Mouse (Mus musculus) induced T-regulatory cell, adult 2 months (primary cell): ENCODE measurements at regions not wholly inside any gene's neighbourhood (a gene's known extent, or its start where the extent isn't known, plus 50 kb on each side); places are given as distances from the start of the nearest gene placed in this dataset.

Experiments used
- DNase-seq: peaks from one replicate; pipeline ENCODE4 v3.0.0-alpha.2; 2012; ENCODE audit warnings: low read depth

- no peak for DNase-seq
Observed at GRCm38 (mm10) chr2:92709668-92710067, 110.2 kb downstream of the Chst1 start.

- no peak for DNase-seq
Observed at GRCm38 (mm10) chr2:92711122-92711777, 111.7 kb downstream of the Chst1 start.

- no peak for DNase-seq
Observed at GRCm38 (mm10) chr2:92712266-92713144, 113.0 kb downstream of the Chst1 start.

GRCm38 (mm10) chr2:92717706-92718105 is 118.2 kb downstream of the Chst1 start:
- no peak for DNase-seq

GRCm38 (mm10) chr2:92721951-92722350 is 122.4 kb downstream of the Chst1 start:
- DNase-seq = no peak

- no peak for DNase-seq
Observed at GRCm38 (mm10) chr2:92723618-92724263, 124.2 kb downstream of the Chst1 start.

GRCm38 (mm10) chr2:92726640-92727039 is 127.1 kb downstream of the Chst1 start:
- no peak for DNase-seq

- DNase-seq = no peak
Observed at GRCm38 (mm10) chr2:92727241-92727640, 127.7 kb downstream of the Chst1 start.

- no peak for DNase-seq
Observed at GRCm38 (mm10) chr2:92728388-92728787, 128.9 kb downstream of the Chst1 start.

- DNase-seq = no peak
Observed at GRCm38 (mm10) chr2:92730371-92730770, 130.9 kb downstream of the Chst1 start.

GRCm38 (mm10) chr2:92733403-92733802 is 133.9 kb downstream of the Chst1 start:
- no peak for DNase-seq

- no peak for DNase-seq
Observed at GRCm38 (mm10) chr2:92735784-92736183, 136.3 kb downstream of the Chst1 start.

- DNase-seq = no peak
Observed at GRCm38 (mm10) chr2:92737301-92737700, 137.8 kb downstream of the Chst1 start.

GRCm38 (mm10) chr2:92739576-92739975 is 140.1 kb downstream of the Chst1 start:
- no peak for DNase-seq

GRCm38 (mm10) chr2:92740776-92741295 is 141.3 kb downstream of the Chst1 start:
- DNase-seq = no peak

GRCm38 (mm10) chr2:92742025-92742424 is 142.5 kb downstream of the Chst1 start:
- DNase-seq = no peak

- no peak for DNase-seq
Observed at GRCm38 (mm10) chr2:92742671-92743070, 143.2 kb downstream of the Chst1 start.

GRCm38 (mm10) chr2:92743152-92743551 is 143.6 kb downstream of the Chst1 start:
- no peak for DNase-seq

GRCm38 (mm10) chr2:92743911-92744310 is 144.4 kb downstream of the Chst1 start:
- no peak for DNase-seq

- DNase-seq = no peak
Observed at GRCm38 (mm10) chr2:92747406-92747805, 147.9 kb downstream of the Chst1 start.

- no peak for DNase-seq
Observed at GRCm38 (mm10) chr2:92750116-92750515, 150.6 kb downstream of the Chst1 start.

- no peak for DNase-seq
Observed at GRCm38 (mm10) chr2:92750672-92751071, 151.2 kb downstream of the Chst1 start.

GRCm38 (mm10) chr2:92751256-92751655 is 151.7 kb downstream of the Chst1 start:
- no peak for DNase-seq
